Mouse (Mus musculus) spleen, adult 2 months (tissue): ENCODE results near the gene Apba1.

Experiments
- CTCF ChIP-seq: fragments of 200-500 bp; IDR thresholded peaks from 2 replicates; pipeline ENCODE4 v1.5.1; 2011; ENCODE audit warnings: mild to moderate bottlenecking, inconsistent platforms; ENCODE audit not compliant: insufficient read depth, insufficient read length, insufficient replicate concordance; ENCODE audit errors: extremely low read depth
- POLR2A ChIP-seq: fragments of 200-500 bp; IDR thresholded peaks from 2 replicates; pipeline ENCODE4 v1.6.1; 2011; ENCODE audit warnings: low read depth, low read length, inconsistent platforms

- no peak for TF ChIP-seq POLR2A
- TF ChIP-seq CTCF, result no peak
Observed at GRCm38 (mm10) chr19:23896915-23897314, 138.2 kb downstream of the Apba1 start.
